Mouse (Mus musculus) MEL (cell line): ENCODE measurements around the gene Vgf.

Experiments
- CTCF ChIP-seq, 3 experiments: IDR thresholded peaks in 2 of 3; conservative IDR thresholded peaks in 1 of 3; 2 replicates each; pipeline ENCODE4 v1.5.1; 2011 to 2012; ENCODE audit warnings: low read length in 3 of 3, low read depth in 2 of 3, mild to moderate bottlenecking in 2 of 3, improper control_type of control experiment in 1 of 3, inconsistent platforms in 1 of 3, mixed read lengths in 1 of 3, moderate library complexity in 1 of 3; ENCODE audit not compliant: control insufficient read depth in 1 of 3, insufficient read depth in 1 of 3, poor library complexity in 1 of 3, severe bottlenecking in 1 of 3
- E2F4 ChIP-seq: IDR thresholded peaks from 2 replicates; pipeline ENCODE4 v1.6.1; 2011; ENCODE audit warnings: low read depth, low read length, improper control_type of control experiment, borderline replicate concordance
- EP300 ChIP-seq, 2 experiments: IDR thresholded peaks; 2 replicates each; pipeline ENCODE4 v1.6.1; 2011; ENCODE audit warnings: improper control_type of control experiment in 2 of 2, low read length in 2 of 2, low read depth in 1 of 2, mild to moderate bottlenecking in 1 of 2
- MAZ ChIP-seq: IDR thresholded peaks from 2 replicates; pipeline ENCODE4 v1.6.1; 2012; ENCODE audit warnings: low read depth, mild to moderate bottlenecking, inconsistent platforms, low read length, improper control_type of control experiment
- ZC3H11A ChIP-seq: IDR thresholded peaks from 2 replicates; pipeline ENCODE4 v1.6.1; 2012; ENCODE audit warnings: low read depth, mild to moderate bottlenecking, inconsistent platforms, low read length, improper control_type of control experiment

- TF ChIP-seq EP300 (IDR thresholded peaks at IDR 0.05; ENCODE audit: low read depth in 1 of 2, low read length in 2 of 2) (no peak), ZC3H11A (no peak), MAZ (no peak), E2F4 (no peak), CTCF (IDR thresholded peaks at IDR 0.05 in 2 of 3, conservative IDR thresholded peaks at IDR 0.05 in 1 of 3; ENCODE audit: control insufficient read depth in 1 of 3, insufficient read depth in 1 of 3, low read depth in 2 of 3, low read length in 3 of 3, poor library complexity in 1 of 3, severe bottlenecking in 1 of 3) (no peak)
Observed at GRCm38 (mm10) chr5:136979762-136980161, 46.4 kb upstream of the Vgf start.
